Mouse (Mus musculus) kidney, adult 2 months (tissue): ENCODE results near the gene Slc38a2.

Experiments used
- CTCF ChIP-seq: fragments of 200-500 bp; conservative IDR thresholded peaks from 2 replicates; pipeline ENCODE4 v1.5.1; 2011; ENCODE audit warnings: low read depth, mild to moderate bottlenecking, control low read depth, low read length, moderate library complexity, mixed read lengths; ENCODE audit not compliant: insufficient read depth, insufficient read length
- POLR2A ChIP-seq: fragments of 200-500 bp; IDR thresholded peaks from one replicate; pipeline ENCODE4 v1.6.1; 2011; ENCODE audit warnings: low read depth, low read length, control low read depth

- TF ChIP-seq CTCF: no peak
- no peak for TF ChIP-seq POLR2A
These were observed 12.8 kb upstream of the Slc38a2 start for GRCm38 (mm10) chr15:96712338-96712737.
